Mouse (Mus musculus) frontal cortex, adult 2 months (tissue): ENCODE results near the gene Fam25c. TPM values are rescaled to one million over a fixed set of nuclear protein-coding genes. Genes with fewer than 3 reads are reported as not detected.

Source experiments
- polyA plus RNA-seq: library from polyadenylated mRNA; depleted of rRNA; stranded (reverse); fragments of >200 nt; gene quantifications from 2 replicates; pipeline ENCODE4 v1.2.3, GENCODE M21; 2012; rRNA removed

Fam25c gene
- polyA plus RNA-seq, 1 experiment = not detected

Other genes starting within 250 kb of the Fam25c start
- not detected in 2 replicates for gene Npy4r, start 202.9 kb downstream of the Fam25c start, polyA plus RNA-seq
- gene Gprin2, start 153.8 kb downstream of the Fam25c start, polyA plus RNA-seq = 1.1 and 1.2 TPM in 2 replicates
- 1.1 and 1.3 TPM in 2 replicates for gene Syt15, start 135.8 kb downstream of the Fam25c start, polyA plus RNA-seq
- gene Shld2, start 44.9 kb downstream of the Fam25c start, polyA plus RNA-seq = 3.8 and 4.7 TPM in 2 replicates
- 174 and 196 TPM in 2 replicates for gene Glud1, start 44.7 kb downstream of the Fam25c start, polyA plus RNA-seq
- gene Sncg, start 19.4 kb upstream of the Fam25c start, polyA plus RNA-seq = 7.6 and 10.5 TPM in 2 replicates
- gene Mmrn2, start 20.0 kb upstream of the Fam25c start, polyA plus RNA-seq = 2.9 and 3.2 TPM in 2 replicates
- gene Bmpr1a, start 147.9 kb upstream of the Fam25c start, polyA plus RNA-seq = 23.8 and 28.0 TPM in 2 replicates
- gene 9230112D13Rik, start 167.4 kb upstream of the Fam25c start, polyA plus RNA-seq = not detected in 2 replicates
- 4.9 and 5.0 TPM in 2 replicates for gene Ldb3, start 233.2 kb upstream of the Fam25c start, polyA plus RNA-seq
- gene Opn4, start 244.7 kb upstream of the Fam25c start, polyA plus RNA-seq = 0.04 and 0.10 TPM in 2 replicates